Mouse (Mus musculus) megakaryocyte, embryonic 14.5 days (primary cell): ENCODE measurements at regions not wholly inside any gene's neighbourhood (a gene's known extent, or its start where the extent isn't known, plus 50 kb on each side); places are given as distances from the start of the nearest gene placed in this dataset.
A peak's percentile ranks its signal among the peaks of the same experiment; 100 is the strongest.

Experiments
- H3K27me3 ChIP-seq: replicated peaks from 2 replicates; pipeline ENCODE3; 2012; ENCODE audit warnings: inconsistent platforms
- H3K36me3 ChIP-seq: replicated peaks from 2 replicates; pipeline ENCODE3; 2012; ENCODE audit warnings: low read length, inconsistent platforms, mixed read lengths
- H3K4me1 ChIP-seq: 2 replicates; pipeline ENCODE4 v1.6.1; 2012; ENCODE audit warnings: inconsistent platforms
- H3K4me3 ChIP-seq: replicated peaks from 2 replicates; pipeline ENCODE3; 2012; ENCODE audit warnings: moderate library complexity, mild to moderate bottlenecking, inconsistent platforms
- H3K9me3 ChIP-seq: 2 replicates; pipeline ENCODE4 v1.6.1; 2012; ENCODE audit warnings: inconsistent platforms
- FLI1 ChIP-seq: IDR thresholded peaks from 2 replicates; pipeline ENCODE4 v1.6.1; 2012; ENCODE audit warnings: low read length, inconsistent platforms, mixed read lengths
- GATA1 ChIP-seq: IDR thresholded peaks from 3 replicates; pipeline ENCODE4 v1.6.1; 2012; ENCODE audit warnings: mixed read lengths, low read length, inconsistent platforms, borderline replicate concordance

DNA sequence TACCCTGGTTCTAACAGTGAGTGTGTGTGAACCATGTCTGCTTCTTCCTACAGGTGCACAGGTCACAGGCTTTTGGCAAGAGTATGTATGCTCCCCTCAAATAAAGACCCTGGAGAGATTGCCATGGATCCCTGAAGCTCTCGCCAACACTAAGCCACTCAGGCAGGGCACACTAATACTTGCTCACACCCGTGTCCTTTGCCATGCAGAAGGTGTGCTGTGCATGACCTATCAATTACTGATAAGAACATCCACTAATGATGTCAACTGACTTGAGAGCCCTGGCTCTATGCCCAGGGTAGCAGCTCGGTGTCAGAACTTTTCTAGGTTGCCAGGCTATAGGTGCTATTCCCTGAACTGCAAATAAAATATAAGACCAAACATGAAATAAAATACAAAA lies 229.1 kb upstream of the Irx4 start:
- no peak for TF ChIP-seq GATA1
- TF ChIP-seq FLI1: no peak
- H3K9me3 ChIP-seq: peaks cover 13% of the 10 kb centered on the region
- no peaks in the 10 kb centered on the region for H3K27me3 ChIP-seq
- no peaks in the 10 kb centered on the region for H3K36me3 ChIP-seq
- no peak overlapping the region for H3K4me3 ChIP-seq
- no peaks in the 10 kb centered on the region for H3K4me1 ChIP-seq

DNA sequence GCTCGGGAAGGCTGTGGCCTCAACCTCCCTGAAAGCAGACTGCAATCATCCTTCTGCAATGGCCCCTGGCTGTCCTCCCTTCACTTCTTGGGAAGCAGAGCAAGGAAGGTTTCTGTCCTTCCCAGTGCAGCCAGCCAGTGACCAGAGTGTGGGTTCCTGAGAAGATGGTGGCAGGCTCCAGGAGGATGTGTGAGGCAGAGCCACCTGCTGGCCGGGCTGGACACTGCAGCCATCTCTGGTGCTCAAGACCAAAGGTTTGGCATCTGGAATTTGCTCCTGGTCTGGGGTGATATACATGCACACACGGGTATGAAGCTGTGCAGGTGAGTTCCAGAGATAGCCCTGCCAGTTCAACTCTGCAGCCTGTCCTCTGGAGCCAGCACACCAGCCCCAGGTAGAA lies 227.2 kb upstream of the Irx4 start:
- no peaks in the 10 kb centered on the region for H3K4me1 ChIP-seq
- no peaks in the 10 kb centered on the region for H3K27me3 ChIP-seq
- peaks cover 19% of the 10 kb centered on the region for H3K9me3 ChIP-seq
- TF ChIP-seq GATA1: no peak
- no peak for TF ChIP-seq FLI1
- H3K36me3 ChIP-seq: no peaks in the 10 kb centered on the region
- H3K4me3 ChIP-seq: no peak overlapping the region

DNA sequence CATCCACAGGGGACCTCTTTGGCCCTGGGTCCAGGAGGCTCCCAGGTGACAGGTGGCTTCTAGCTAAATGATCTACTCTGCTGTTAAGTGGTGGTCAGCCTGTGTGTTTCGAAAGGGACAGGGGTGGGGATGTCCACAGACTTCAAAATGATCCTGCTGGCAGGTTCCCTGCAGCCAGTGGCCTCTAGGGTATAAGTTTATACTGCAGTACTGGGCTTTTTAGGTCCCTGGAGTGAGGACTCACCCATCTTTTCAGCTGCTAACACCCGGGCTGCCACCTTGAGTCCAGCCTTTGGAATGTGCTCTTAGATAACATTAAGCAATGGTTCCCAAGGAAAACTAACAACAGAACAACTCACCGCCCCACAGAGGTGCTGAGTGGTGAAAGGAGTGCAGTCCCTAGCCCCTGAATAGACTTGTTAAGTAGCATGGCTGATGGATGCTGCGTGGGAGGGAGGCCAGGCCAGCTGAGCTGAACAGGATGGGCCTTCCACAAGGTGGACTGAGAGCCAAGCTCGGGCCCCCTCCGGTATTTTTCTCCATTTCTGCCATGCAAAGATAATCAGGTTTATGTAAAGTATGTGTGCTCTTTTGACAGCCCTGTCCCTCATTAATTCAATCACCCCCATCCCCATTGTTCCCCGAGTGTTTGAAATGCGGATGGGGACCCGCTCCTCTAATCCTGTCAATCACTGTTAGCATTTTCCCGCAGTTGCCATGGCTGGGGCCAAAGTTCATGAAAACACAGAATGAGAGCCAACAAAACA lies 226.0 kb upstream of the Irx4 start:
- H3K36me3 ChIP-seq: no peaks in the 10 kb centered on the region
- no peaks in the 10 kb centered on the region for H3K27me3 ChIP-seq
- H3K9me3 ChIP-seq: peaks cover 30% of the 10 kb centered on the region
- no peak overlapping the region for H3K4me3 ChIP-seq
- TF ChIP-seq FLI1 (no peak), GATA1 (no peak)
- H3K4me1 ChIP-seq: no peaks in the 10 kb centered on the region

DNA sequence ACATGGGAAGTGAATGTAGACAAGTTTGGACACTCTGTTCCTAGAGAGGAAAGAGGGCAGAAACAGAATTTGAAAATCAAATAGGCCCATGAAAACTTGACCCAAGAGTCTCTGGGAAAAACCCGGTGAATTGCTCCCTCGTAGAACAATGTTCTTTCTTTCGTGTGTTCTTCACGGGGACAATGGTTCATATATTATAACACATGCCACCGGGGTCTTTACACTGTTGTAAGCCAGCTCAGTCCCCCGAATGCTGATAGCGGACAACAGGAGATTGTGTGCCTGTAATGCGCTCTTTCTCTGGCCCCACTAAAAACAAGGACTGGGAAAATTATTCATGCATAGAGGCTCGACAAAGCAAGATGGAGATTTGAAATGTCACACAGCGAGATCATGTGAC lies 225.4 kb upstream of the Irx4 start:
- H3K27me3 ChIP-seq: no peaks in the 10 kb centered on the region
- peaks cover 36% of the 10 kb centered on the region for H3K9me3 ChIP-seq
- no peaks in the 10 kb centered on the region for H3K36me3 ChIP-seq
- H3K4me1 ChIP-seq: no peaks in the 10 kb centered on the region
- no peak overlapping the region for H3K4me3 ChIP-seq
- no peak for TF ChIP-seq FLI1
- no peak for TF ChIP-seq GATA1

DNA sequence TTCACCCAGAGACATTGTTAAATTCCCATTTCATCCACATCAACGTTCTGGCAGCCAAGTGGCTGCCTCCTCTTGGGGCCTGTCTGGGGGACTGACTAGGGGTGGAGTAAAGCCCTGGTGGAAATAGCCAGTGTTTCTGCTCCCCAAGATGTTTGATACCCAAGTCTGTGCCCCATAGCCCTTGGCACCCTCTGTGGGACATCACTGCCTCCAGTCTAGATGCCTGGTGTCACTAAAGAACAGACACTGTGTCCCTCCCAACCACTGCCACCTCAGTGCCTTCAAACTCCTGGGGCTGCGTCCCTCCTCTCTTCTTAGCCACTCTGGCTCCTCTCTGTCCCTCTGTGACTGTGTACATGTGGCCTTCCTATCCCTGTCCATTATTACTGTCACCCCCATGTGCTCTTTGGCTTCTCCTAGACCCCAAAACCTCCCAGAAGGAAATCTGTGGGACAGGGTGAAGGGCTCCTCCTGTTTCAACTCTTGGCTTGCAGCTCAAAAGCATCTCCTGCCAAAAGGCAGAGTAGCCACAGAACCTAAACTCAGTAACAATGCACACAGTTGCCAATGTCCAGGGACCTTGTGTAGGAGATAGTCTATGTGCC lies 224.8 kb upstream of the Irx4 start:
- H3K4me1 ChIP-seq: no peaks in the 10 kb centered on the region
- H3K36me3 ChIP-seq: no peaks in the 10 kb centered on the region
- H3K9me3 ChIP-seq: peaks cover 38% of the 10 kb centered on the region
- no peaks in the 10 kb centered on the region for H3K27me3 ChIP-seq
- peak overlapping the region; percentile 0 for H3K4me3 ChIP-seq
- TF ChIP-seq GATA1 (no peak), FLI1 (no peak)

DNA sequence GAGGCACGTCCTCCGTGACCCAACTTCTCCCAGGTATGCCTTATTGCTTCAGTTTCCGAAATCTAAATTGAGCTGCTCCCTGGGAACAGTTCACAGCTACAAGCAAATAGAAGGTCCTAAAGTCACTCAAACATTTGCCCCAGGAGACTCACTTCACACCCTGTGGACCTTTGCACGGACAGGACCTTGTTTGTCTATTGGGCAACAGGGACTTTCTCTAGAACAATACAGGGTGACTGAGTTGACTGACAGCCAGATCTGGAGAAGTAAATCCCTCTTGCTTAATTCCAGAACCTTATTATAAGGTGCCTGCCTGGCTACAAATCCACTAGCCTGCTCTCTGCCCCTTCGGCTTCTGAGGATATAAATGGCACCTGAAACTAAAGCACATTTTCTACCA lies 220.5 kb upstream of the Irx4 start:
- no peaks in the 10 kb centered on the region for H3K4me1 ChIP-seq
- peaks cover 57% of the 10 kb centered on the region for H3K9me3 ChIP-seq
- no peaks in the 10 kb centered on the region for H3K36me3 ChIP-seq
- no peak overlapping the region for H3K4me3 ChIP-seq
- no peaks in the 10 kb centered on the region for H3K27me3 ChIP-seq
- TF ChIP-seq FLI1 (no peak), GATA1 (no peak)

DNA sequence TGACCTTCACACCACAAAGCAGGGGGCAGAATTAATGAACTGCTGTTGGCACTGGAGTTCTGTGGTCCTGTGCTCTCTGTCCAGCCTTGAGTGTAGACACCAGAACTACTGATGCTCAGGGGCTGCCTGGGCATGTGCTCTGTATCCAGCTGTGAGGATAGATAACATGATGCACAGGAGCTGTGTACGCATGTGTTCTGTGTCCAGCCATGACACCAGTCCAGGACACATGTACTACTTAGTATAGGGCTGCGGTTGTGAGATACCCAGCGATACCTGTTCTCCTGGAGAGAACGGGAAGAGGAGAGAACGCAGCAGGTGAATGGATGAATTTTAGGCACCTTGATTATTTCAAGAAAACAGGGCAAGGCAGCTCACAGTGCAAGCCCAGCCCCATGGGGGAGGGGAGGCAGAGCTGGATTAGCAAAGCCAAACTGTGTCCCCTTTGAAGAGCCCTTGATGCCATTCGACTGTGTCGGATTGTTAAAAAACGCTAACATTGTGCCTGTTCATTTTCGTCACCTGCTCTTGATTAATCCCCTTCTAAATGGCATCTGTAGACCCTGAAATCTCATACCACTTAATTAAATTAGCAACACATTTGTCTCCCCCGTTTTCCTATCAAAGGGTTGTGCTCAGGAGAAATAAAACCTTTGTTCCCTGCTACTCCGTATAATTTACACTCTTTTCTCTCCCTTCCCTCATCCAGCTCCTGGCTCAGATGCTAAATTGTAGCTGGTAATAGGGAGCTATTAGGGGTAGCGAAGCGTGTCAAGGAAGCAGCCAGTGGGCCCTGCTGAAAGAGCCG lies 218.8 kb upstream of the Irx4 start:
- Histone ChIP-seq H3K4me3 (no peak overlapping the region), H3K4me1 (no peaks in the 10 kb centered on the region), H3K27me3 (no peaks in the 10 kb centered on the region), H3K9me3 (peaks cover 49% of the 10 kb centered on the region), H3K36me3 (no peaks in the 10 kb centered on the region)
- no peak for TF ChIP-seq FLI1
- no peak for TF ChIP-seq GATA1

DNA sequence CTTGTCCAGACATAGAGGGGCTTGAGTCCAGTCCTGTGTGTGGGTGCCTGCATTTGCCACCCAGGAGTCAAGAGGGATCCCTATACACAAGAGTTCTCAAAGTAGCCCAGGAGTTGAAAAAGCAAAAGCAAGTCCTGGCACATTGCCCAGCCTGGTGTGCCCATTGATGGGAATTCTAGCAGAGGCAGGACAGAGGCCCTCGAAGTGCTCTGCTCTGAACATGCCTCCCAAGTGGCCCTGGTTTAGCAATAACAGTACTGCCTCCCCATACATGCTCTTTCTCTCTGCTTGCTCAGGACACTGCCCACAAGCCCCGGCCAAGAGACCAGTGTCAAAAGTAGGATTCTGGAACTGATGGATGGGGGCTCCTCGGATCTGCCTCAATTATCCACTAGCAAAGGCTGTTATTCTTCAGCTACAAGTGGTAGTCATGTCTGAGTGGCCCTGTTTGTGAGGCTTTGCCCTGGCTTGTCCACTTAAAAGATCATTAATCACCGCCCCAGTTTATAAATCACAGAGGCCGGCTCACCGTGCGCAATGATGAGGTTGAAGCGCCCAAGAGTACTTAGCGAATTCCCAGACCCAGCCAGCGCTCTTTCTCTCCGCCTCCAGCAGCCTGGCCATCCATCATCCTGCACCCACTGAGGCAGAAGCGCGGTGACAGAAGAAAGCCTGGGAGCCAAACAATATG lies 190.3 kb upstream of the Irx4 start:
- Histone ChIP-seq H3K27me3 (no peaks in the 10 kb centered on the region), H3K36me3 (no peaks in the 10 kb centered on the region), H3K9me3 (peaks cover 79% of the 10 kb centered on the region), H3K4me1 (no peaks in the 10 kb centered on the region), H3K4me3 (no peak overlapping the region)
- TF ChIP-seq FLI1: no peak
- TF ChIP-seq GATA1: no peak

DNA sequence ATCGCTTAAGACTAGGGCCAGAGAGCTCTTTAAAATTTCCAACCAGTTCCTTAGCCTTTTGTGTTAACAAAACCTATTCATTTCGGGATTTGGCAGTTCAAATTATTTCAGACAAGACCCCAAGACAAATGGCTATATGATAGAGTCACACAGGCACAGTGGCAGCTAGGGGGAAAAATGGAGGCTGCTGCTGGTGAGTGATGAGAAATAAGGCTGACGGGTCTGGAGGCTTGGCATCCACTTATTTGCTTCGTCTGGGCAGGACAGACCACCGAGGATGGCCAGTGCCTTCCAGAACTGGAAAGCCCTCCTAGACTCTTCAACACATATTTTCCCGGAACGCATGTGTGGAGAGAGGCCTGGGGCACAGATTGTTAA lies 189.8 kb upstream of the Irx4 start:
- H3K4me1 ChIP-seq: no peaks in the 10 kb centered on the region
- H3K9me3 ChIP-seq: peaks cover 74% of the 10 kb centered on the region
- no peak overlapping the region for H3K4me3 ChIP-seq
- no peaks in the 10 kb centered on the region for H3K36me3 ChIP-seq
- H3K27me3 ChIP-seq: no peaks in the 10 kb centered on the region
- TF ChIP-seq FLI1 (no peak), GATA1 (no peak)
